Mouse (Mus musculus): ENCODE measurements around the gene Gm4756. TPM values are rescaled to one million over a fixed set of nuclear protein-coding genes. Genes with fewer than 3 reads are reported as not detected.
"Not testable (repeated sequence)": the region's sequence is repeated elsewhere in the genome, so short reads cannot be mapped to it uniquely, and the experiment has no call there.

The Gm4756 gene
- polyA plus RNA-seq, 1 experiment from 2014 or later, result not detected

GRCm38 (mm10) chr12:72628751-72629150 lies 20.7 kb downstream of the Gm4756 start:
- no peak overlapping the region for H3K4me2 ChIP-seq
- WGBS, result 91% methylated on average over 7 of the region's 7 CpGs
- H3K27me3 ChIP-seq, result no peaks in the 10 kb centered on the region
- H3K4me1 ChIP-seq, result no peaks in the 10 kb centered on the region
- no peak overlapping the region for H3K4me3 ChIP-seq (replicated peaks)
- H3K27ac ChIP-seq, result no peak overlapping the region
- no peaks in the 10 kb centered on the region for H3K36me3 ChIP-seq (replicated peaks)
- H3K9ac ChIP-seq, result no peak overlapping the region
- ATAC-seq (ENCODE audit: low FRiP score), result no peak
- 0 out of 2 replicates have a peak, but pooled peaks cover 3% of the 10 kb centered on the region for H3K9me3 ChIP-seq

DNA sequence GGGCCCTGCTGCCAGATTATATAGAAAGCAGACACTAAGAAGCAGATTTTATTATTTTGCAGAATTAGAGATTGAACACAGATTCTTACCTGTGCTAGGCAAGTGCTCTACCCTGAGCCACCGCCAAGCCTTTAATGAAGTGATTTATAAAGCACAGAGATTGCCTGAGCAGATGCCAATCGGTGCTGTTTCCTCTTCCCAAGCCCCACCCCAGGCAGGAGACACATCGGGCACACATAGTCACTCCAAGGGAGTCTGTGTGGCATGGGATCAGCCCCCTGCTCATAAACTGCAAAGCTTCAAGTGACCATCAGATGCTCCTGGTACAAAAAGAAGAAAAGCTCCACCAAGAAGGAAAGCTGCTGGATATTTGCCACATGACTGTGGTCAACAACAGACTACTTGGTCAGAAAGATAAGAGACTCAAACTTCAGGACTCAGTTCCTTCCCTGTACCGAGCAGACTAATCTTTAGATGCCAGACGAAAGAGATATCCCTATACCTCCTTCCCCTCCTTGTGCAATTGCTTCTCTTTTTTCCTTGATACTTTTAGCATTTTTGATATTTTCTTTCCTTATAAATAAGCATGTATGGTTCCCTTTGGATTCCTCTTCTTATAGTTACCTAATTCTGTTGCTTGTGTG lies 26.5 kb downstream of the Gm4756 start:
- ATAC-seq (ENCODE audit: low FRiP score), result no peak
- Histone ChIP-seq H3K4me1 (no peaks in the 10 kb centered on the region), H3K27me3 (no peaks in the 10 kb centered on the region), H3K4me2 (no peak overlapping the region), H3K36me3 (replicated peaks) (no peaks in the 10 kb centered on the region), H3K4me3 (replicated peaks) (no peak overlapping the region), H3K27ac (no peak overlapping the region), H3K9me3 (no peaks in the 10 kb centered on the region), H3K9ac (no peak overlapping the region)
- 91% methylated on average over 5 of the region's 5 CpGs for WGBS

DNA sequence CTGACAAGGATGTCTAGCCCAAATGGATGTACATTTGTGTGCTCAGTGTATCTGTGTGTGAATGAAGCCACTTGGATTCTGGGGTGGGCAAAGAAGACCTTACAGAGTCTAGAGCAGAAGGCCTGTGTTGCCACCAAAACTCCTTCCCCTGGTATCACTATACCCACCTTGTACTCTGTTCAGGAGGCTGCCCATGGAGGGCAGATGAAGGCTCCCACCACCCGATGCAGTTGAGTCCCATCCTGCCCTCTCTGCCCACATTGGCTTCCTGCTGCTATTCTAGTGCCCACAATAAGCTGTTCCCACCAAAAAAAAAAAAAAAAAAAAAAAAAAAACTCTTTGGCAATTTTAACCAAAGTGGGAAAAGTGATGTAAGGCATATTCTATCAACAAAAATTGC lies 28.0 kb downstream of the Gm4756 start:
- ATAC-seq (ENCODE audit: low FRiP score), result no peak
- no peak overlapping the region for H3K27ac ChIP-seq
- H3K4me3 ChIP-seq (replicated peaks), result no peak overlapping the region
- H3K9me3 ChIP-seq, result no peaks in the 10 kb centered on the region
- no peak overlapping the region for H3K4me2 ChIP-seq
- H3K4me1 ChIP-seq, result no peaks in the 10 kb centered on the region
- no peak overlapping the region for H3K9ac ChIP-seq
- H3K36me3 ChIP-seq (replicated peaks), result no peaks in the 10 kb centered on the region
- WGBS, result 95% methylated on average over 1 of the region's 1 CpGs
- no peaks in the 10 kb centered on the region for H3K27me3 ChIP-seq

GRCm38 (mm10) chr12:72620856-72621255 lies 28.6 kb downstream of the Gm4756 start:
- Histone ChIP-seq H3K4me3 (replicated peaks) (no peak overlapping the region), H3K9ac (no peak overlapping the region), H3K4me2 (no peak overlapping the region), H3K9me3 (no peaks in the 10 kb centered on the region), H3K27me3 (no peaks in the 10 kb centered on the region), H3K36me3 (replicated peaks) (no peaks in the 10 kb centered on the region), H3K27ac (no peak overlapping the region), H3K4me1 (no peaks in the 10 kb centered on the region)
- ATAC-seq (ENCODE audit: low FRiP score), result no peak
- 95% methylated on average over 7 of the region's 7 CpGs for WGBS

DNA sequence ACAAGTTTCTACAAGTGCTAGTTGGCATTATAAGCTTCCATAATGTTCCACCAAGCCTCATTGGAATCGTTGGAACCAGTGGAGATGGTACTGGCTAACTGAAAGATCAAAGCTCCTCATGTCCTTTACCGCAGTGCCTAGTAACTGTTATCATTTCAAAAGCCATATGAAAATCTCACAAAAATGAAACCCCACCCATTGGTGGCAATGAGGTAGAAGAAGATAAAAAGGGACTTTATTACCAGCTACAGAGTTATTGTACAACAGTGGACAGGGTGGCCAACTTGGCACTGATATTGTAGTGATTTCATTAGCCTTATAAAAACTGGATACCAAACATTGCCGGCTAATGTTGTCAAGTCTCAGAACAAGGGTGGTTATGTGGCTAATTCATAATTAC lies 37.4 kb downstream of the Gm4756 start:
- no peaks in the 10 kb centered on the region for H3K9me3 ChIP-seq
- no peaks in the 10 kb centered on the region for H3K36me3 ChIP-seq (replicated peaks)
- WGBS, result 93% methylated on average over 3 of the region's 3 CpGs
- H3K4me3 ChIP-seq (replicated peaks), result no peak overlapping the region
- no peaks in the 10 kb centered on the region for H3K27me3 ChIP-seq
- H3K4me2 ChIP-seq, result no peak overlapping the region
- H3K27ac ChIP-seq, result no peak overlapping the region
- no peak for ATAC-seq (ENCODE audit: low FRiP score)
- H3K4me1 ChIP-seq, result no peaks in the 10 kb centered on the region
- H3K9ac ChIP-seq, result no peak overlapping the region

GRCm38 (mm10) chr12:72598731-72599130 lies 50.7 kb downstream of the Gm4756 start:
- not testable (repeated sequence) for H3K4me3 ChIP-seq (replicated peaks); H3K9ac ChIP-seq; ATAC-seq (ENCODE audit: low FRiP score); H3K4me1 ChIP-seq; H3K27me3 ChIP-seq; H3K4me2 ChIP-seq; H3K36me3 ChIP-seq (replicated peaks); H3K9me3 ChIP-seq; H3K27ac ChIP-seq
- 81% methylated on average over 2 of the region's 2 CpGs for WGBS

GRCm38 (mm10) chr12:72594001-72594400 lies 55.5 kb downstream of the Gm4756 start:
- H3K4me3 ChIP-seq (replicated peaks), result no peak overlapping the region
- H3K9ac ChIP-seq, result no peak overlapping the region
- H3K9me3 ChIP-seq, result no peaks in the 10 kb centered on the region
- H3K4me2 ChIP-seq, result no peak overlapping the region
- no peak for ATAC-seq (ENCODE audit: low FRiP score)
- no peaks in the 10 kb centered on the region for H3K36me3 ChIP-seq (replicated peaks)
- no peaks in the 10 kb centered on the region for H3K4me1 ChIP-seq
- H3K27me3 ChIP-seq, result no peaks in the 10 kb centered on the region
- WGBS, result 74% methylated on average over 2 of the region's 2 CpGs
- no peak overlapping the region for H3K27ac ChIP-seq

- H3K4me1 ChIP-seq, result no peaks in the 10 kb centered on the region
- no peaks in the 10 kb centered on the region for H3K27me3 ChIP-seq
- H3K27ac ChIP-seq, result no peak overlapping the region
- no peaks in the 10 kb centered on the region for H3K36me3 ChIP-seq (replicated peaks)
- no peak overlapping the region for H3K9ac ChIP-seq
- ATAC-seq (ENCODE audit: low FRiP score), result no peak
- no peak overlapping the region for H3K4me3 ChIP-seq (replicated peaks)
- H3K9me3 ChIP-seq, result no peaks in the 10 kb centered on the region
- no peak overlapping the region for H3K4me2 ChIP-seq
These were observed 56.5 kb downstream of the Gm4756 start for GRCm38 (mm10) chr12:72592991-72593390.

DNA sequence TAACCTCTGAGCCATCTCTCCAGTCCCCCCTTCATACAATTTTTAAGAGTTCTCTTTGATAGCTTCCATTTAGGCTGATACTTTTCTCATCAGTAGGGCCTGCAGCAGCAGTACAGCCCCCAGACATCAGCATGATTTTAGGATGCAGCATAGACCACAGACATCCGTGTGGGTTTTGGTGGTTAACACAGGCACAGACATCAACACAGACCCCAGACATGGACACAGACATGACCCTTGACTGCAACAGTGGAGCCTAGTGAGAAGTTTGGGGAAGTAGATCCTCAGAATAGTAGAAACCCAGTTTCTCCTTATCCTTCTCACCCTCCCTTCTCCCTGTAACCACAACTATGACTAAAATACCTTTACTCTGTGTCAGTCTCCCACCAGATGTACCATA lies 64.1 kb downstream of the Gm4756 start:
- Histone ChIP-seq H3K9ac (no peak overlapping the region), H3K4me3 (replicated peaks) (no peak overlapping the region), H3K27me3 (no peaks in the 10 kb centered on the region), H3K4me1 (no peaks in the 10 kb centered on the region), H3K36me3 (replicated peaks) (no peaks in the 10 kb centered on the region), H3K4me2 (no peak overlapping the region), H3K27ac (no peak overlapping the region), H3K9me3 (no peaks in the 10 kb centered on the region)
- ATAC-seq (ENCODE audit: low FRiP score), result no peak
- 97% methylated on average over 1 of the region's 1 CpGs for WGBS

GRCm38 (mm10) chr12:72583099-72583498 lies 66.4 kb downstream of the Gm4756 start:
- Histone ChIP-seq H3K4me2 (no peak overlapping the region), H3K36me3 (replicated peaks) (0 out of 2 replicates have a peak, but pooled peaks cover 4% of the 10 kb centered on the region), H3K9me3 (no peaks in the 10 kb centered on the region), H3K9ac (no peak overlapping the region), H3K27ac (no peak overlapping the region), H3K27me3 (no peaks in the 10 kb centered on the region), H3K4me3 (replicated peaks) (no peak overlapping the region), H3K4me1 (no peaks in the 10 kb centered on the region)
- no peak for ATAC-seq (ENCODE audit: low FRiP score)
- WGBS, result 94% methylated on average over 2 of the region's 2 CpGs

- H3K36me3 ChIP-seq (replicated peaks), result 0 out of 2 replicates have a peak, but pooled peaks cover 4% of the 10 kb centered on the region
- no peak overlapping the region for H3K27ac ChIP-seq
- no peak overlapping the region for H3K9ac ChIP-seq
- ATAC-seq (ENCODE audit: low FRiP score), result no peak
- H3K4me2 ChIP-seq, result no peak overlapping the region
- no peaks in the 10 kb centered on the region for H3K9me3 ChIP-seq
- H3K4me3 ChIP-seq (replicated peaks), result no peak overlapping the region
- 85% methylated on average over 3 of the region's 3 CpGs for WGBS
- no peaks in the 10 kb centered on the region for H3K27me3 ChIP-seq
- no peaks in the 10 kb centered on the region for H3K4me1 ChIP-seq
These were observed 67.4 kb downstream of the Gm4756 start for GRCm38 (mm10) chr12:72582021-72582420.

GRCm38 (mm10) chr12:72564281-72564795 lies 85.1 kb downstream of the Gm4756 start:
- Histone ChIP-seq H3K4me3 (replicated peaks) (no peak overlapping the region), H3K4me2 (no peak overlapping the region), H3K27ac (no peak overlapping the region), H3K9ac (no peak overlapping the region), H3K27me3 (no peaks in the 10 kb centered on the region), H3K36me3 (replicated peaks) (0 out of 2 replicates have a peak, but pooled peaks cover 3% of the 10 kb centered on the region), H3K4me1 (no peaks in the 10 kb centered on the region), H3K9me3 (no peaks in the 10 kb centered on the region)
- 90% methylated on average over 4 of the region's 4 CpGs for WGBS
- ATAC-seq (ENCODE audit: low FRiP score), result no peak

GRCm38 (mm10) chr12:72554347-72554746 lies 95.1 kb downstream of the Gm4756 start:
- Histone ChIP-seq H3K4me3 (replicated peaks) (no peak overlapping the region), H3K4me1 (no peaks in the 10 kb centered on the region; the same call in 1 of the 2 replicates), H3K27me3 (no peaks in the 10 kb centered on the region), H3K27ac (no peak overlapping the region), H3K9ac (no peak overlapping the region), H3K9me3 (no peaks in the 10 kb centered on the region), H3K4me2 (no peak overlapping the region), H3K36me3 (replicated peaks) (peaks cover 8% of the 10 kb centered on the region; the same call in 1 of the 2 replicates)
- ATAC-seq (ENCODE audit: low FRiP score), result no peak
- WGBS, result 59% methylated on average over 4 of the region's 4 CpGs
